Mouse (Mus musculus) naive thymus-derived CD4-positive, alpha-beta T cell, adult 2 months (primary cell): Measurements from ENCODE around the gene Fbxl4.

ENCODE experiments used
- DNase-seq: peaks from one replicate; pipeline ENCODE4 v3.0.0-alpha.2; 2011; ENCODE audit warnings: low read depth

Fbxl4 gene

GRCm38 (mm10) chr4:22477711-22478230 lies 120.4 kb downstream of the Fbxl4 start:
- DNase-seq, result no peak

- no peak for DNase-seq
Observed at GRCm38 (mm10) chr4:22478488-22479367, 121.4 kb downstream of the Fbxl4 start.

GRCm38 (mm10) chr4:22479368-22480090 lies 122.2 kb downstream of the Fbxl4 start:
- no peak for DNase-seq

GRCm38 (mm10) chr4:22480091-22480857 lies 122.9 kb downstream of the Fbxl4 start:
- no peak for DNase-seq

GRCm38 (mm10) chr4:22480858-22481205 lies 123.5 kb downstream of the Fbxl4 start:
- no peak for DNase-seq

- no peak for DNase-seq
Observed at GRCm38 (mm10) chr4:22482118-22482517, 124.8 kb downstream of the Fbxl4 start.

GRCm38 (mm10) chr4:22482756-22483280 lies 125.5 kb downstream of the Fbxl4 start:
- DNase-seq, result no peak

GRCm38 (mm10) chr4:22483548-22483947 lies 126.2 kb downstream of the Fbxl4 start:
- no peak for DNase-seq
